Mouse (Mus musculus) kidney, adult 2 months (tissue): ENCODE results near the gene Slc16a1.

Experiments used
- CTCF ChIP-seq: fragments of 200-500 bp; conservative IDR thresholded peaks from 2 replicates; pipeline ENCODE4 v1.5.1; 2011; ENCODE audit warnings: low read depth, mild to moderate bottlenecking, control low read depth, low read length, moderate library complexity, mixed read lengths; ENCODE audit not compliant: insufficient read depth, insufficient read length
- POLR2A ChIP-seq: fragments of 200-500 bp; IDR thresholded peaks from one replicate; pipeline ENCODE4 v1.6.1; 2011; ENCODE audit warnings: low read depth, low read length, control low read depth

- TF ChIP-seq CTCF (no peak), POLR2A (no peak)
Measured at GRCm38 (mm10) chr3:104672041-104672440, 33.6 kb downstream of the Slc16a1 start.
